Mouse (Mus musculus) heart, postnatal 14 days (tissue): ENCODE measurements around the gene Adamts5. TPM values are rescaled to one million over a fixed set of nuclear protein-coding genes. Genes with fewer than 3 reads are reported as not detected.
A peak's percentile ranks its signal among the peaks of the same experiment; 100 is the strongest.

Source experiments
- DNase-seq, 2 experiments: peaks; one replicate each; pipeline ENCODE4 v3.0.0; 2021 to 2022
- intact Hi-C: fragments of 180-260 bp; cut with DNase I; formaldehyde crosslinking; loops from one replicate; pipeline ENCODE4 v1.15.1; 2025
- long read RNA-seq, 2 experiments: library from polyadenylated mRNA; stranded (forward); transcript quantifications; one replicate each; pipeline ENCODE4 v2.0.0; 2021
- total RNA-seq, 2 experiments: library from RNA; stranded (reverse); gene quantifications; 2 replicates each; pipeline ENCODE4 v1.2.3; 2021

Adamts5 gene
- total RNA-seq: 10 to 100 TPM; 13.5 to 15.5 TPM
- long read RNA-seq, experiment 1, full-length matches to known transcripts: 8 of 10 reads
- long read RNA-seq, experiment 1, partial matches to known transcripts: 1 of 10 reads
- long read RNA-seq, experiment 1, other reads (novel, unspliced or antisense): 1 of 10 reads
- long read RNA-seq, experiment 2, full-length matches to known transcripts: 7 of 10 reads
- long read RNA-seq, experiment 2, partial matches to known transcripts: 1 of 10 reads
- long read RNA-seq, experiment 2, other reads (novel, unspliced or antisense): 2 of 10 reads

DNA sequence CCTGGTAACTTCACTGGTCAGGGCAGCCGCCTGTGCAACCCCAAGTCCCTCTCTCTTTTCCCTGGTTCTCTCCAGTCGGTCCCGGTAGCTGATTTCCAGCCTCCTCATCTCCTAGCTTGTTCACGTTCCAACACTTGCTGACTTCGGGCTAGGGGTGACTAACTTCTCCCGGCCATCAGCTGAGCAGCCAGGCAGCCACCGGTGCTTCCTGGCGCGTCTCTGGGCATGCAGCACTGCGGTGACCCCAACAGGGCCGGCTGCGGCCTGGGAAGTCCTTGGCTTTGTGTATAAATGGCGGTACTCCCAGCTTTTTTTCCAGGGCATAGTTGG is at the start of gene Adamts5:
Adamts5 (minus strand) TSS at position 248 of the 330 bp plus-strand sequence.
- peak; percentile 31 to 44 for DNase-seq
- intact Hi-C loops: loop anchor here (5.0 kb wide), 3 partner anchors 79 to 401 kb away; no protein-coding TSS in a partner anchor

DNA sequence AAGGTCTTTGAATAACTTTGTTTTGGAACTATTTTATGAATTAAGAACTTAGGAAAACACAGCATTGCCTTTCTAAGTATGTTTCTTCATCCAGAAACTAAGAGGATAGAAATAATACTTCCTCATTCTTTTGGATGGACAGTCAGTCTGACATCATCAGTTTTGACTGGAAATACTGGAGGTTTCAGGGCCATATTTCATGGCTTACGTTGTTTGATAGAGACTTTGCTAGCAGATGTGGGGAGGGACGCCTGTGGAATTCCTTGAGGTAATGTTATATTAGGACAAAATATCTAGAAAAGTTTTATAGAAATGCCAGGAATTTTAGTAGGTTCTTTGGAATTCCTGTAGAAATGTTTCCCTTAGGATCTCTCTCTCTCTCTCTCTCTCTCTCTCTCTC is 48.7 kb upstream of the Adamts5 start:
- intact Hi-C loops: no loop called here
- no peak for DNase-seq

DNA sequence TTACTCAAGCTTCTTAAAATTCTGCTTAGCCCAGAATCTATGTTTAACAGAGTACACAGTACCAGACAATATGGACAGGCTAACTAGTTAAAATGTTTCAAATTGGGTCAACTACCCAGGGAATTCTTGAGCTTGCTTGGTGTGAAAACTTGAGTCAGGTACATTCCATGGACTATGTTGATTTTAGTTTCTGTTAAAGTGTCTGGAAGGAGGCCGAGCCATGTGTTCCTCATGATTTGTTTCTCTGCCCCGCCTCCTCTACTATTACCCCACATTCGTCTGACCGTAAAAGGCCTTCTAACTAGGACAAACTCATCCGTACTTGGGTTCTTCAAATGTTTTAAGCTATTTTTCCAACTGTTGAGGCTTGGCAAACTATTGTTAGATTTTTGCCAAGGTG is 24.4 kb upstream of the Adamts5 start:
- DNase-seq: no peak
- intact Hi-C loops: no loop called here

DNA sequence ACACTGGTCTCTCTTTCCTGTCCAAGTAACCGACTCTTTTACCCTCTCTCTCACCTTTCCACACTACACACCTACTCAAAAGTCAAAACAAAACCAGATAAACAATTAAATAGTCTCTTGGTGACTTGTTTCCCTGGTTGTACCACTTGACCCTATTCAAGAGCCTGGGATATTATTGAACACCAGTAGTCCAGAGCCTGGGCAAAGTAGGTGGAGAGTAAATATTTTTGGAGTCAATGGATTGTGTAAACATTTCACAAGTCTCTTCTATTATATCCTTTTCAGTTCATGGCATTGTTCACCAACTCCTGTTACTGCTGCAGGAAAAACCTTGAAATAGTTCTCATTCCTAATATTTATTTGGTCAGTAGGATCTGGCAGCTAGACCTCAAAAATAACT is 20.8 kb upstream of the Adamts5 start:
- intact Hi-C loops: no loop called here
- no peak for DNase-seq

DNA sequence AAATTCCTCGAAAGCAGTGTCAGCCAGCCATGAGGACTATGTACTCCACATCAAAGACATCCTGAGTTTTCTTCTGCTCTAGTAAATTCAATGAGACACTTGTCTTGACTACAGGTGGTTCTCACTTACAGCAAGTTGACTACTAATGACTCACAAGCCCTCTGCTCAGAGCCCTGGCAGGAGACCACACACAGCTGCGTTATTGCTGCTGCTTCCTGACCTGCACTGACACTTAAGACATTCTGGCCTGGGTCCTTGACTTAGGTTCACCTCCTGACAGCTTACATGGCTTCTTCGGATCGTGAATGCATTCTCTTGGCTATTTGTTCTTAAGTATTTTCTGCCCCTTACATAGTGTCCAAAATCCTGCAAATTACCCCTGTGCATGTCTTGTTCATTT is 18.5 kb upstream of the Adamts5 start:
- DNase-seq: no peak
- intact Hi-C loops: no loop called here

DNA sequence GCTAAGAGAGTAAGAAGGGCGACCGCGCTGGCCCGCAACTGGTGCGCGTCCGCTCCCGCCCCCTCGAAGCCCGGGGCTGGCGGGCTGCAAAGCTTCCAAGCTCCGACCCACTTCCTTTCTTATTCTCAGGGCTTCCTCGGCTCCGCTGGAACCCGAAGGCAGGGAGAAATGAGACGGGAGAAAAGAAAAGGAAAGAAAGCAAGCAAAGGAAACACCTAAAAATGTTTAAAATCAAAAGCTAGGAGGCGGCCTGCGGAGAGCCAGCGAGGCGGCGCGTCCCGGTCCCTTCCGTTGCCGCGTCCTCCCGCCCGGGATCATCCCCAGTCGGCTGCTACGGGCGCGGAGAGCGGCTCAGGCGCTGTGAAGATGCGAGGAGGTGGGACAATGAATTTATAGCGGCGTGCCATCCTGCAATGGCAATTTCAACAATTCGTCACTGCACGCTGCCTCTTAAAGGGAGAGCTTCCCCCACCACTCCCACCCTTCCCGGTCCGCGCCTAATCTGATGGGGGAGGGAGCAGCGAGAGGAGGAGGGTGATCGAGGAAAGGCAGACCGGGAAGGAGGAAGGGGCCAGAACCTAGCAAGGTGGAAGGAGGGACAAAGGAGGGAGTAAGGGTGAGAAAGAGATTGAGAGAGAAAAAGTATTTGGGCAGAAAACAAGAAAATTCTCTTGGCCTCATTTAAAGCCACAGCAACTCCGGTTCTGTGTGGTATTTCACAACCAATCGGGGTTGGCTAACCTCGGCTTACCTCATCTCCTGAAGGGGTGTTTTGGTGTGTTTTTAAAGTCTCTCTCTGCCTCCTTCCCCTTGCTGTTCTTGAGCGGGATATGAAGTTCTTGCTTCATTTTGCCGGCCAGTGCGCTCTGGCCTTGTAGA is 687 bp downstream of the Adamts5 start:
- DNase-seq: peak; percentile 70 to 71
- intact Hi-C loops: loop anchor here (5.0 kb wide), 3 partner anchors 79 to 401 kb away; no protein-coding TSS in a partner anchor

DNA sequence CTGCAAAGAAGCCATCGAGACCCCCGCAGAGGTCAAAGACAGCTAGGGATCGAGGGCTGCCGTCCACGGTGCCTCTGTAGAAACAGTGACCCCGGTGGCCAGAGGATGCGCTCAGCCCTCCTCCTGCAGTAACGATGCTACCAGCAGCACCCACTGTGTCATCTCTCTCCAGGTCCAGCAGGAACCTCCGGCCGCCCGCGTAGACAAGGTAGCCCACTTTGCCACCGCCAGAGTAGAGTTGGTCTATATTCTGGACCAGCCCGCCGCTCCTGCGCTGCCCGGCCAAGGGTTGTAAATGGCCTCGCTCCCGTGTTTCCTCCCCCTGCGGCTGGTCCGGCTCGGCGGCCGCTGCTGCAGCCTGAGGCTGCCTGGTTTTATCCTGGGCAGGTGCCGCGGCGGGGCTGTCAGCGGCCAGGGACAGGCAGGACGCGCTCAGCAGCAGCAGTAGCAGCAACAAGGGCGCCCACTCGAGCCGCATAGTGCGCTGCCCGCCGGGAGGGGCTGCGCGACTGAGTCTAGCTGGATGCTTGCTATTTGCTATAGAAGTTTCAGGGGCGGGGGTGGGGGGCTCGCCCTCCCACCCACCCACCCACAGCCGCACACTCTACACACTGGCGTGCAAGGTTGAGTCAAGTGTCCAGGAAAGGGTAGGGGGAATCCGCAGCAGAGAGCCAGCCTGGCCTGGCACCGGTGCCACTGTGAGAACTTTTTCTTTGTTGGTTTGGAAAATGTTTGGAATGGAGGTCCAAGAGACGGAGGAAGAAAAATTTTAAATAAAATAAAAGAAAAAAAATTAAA is 1.6 kb downstream of the Adamts5 start:
- peak; percentile 54 to 61 for DNase-seq
- intact Hi-C loops: loop anchor here (5.0 to 10.0 kb wide), 4 partner anchors 78 to 1345 kb away; no protein-coding TSS in a partner anchor

DNA sequence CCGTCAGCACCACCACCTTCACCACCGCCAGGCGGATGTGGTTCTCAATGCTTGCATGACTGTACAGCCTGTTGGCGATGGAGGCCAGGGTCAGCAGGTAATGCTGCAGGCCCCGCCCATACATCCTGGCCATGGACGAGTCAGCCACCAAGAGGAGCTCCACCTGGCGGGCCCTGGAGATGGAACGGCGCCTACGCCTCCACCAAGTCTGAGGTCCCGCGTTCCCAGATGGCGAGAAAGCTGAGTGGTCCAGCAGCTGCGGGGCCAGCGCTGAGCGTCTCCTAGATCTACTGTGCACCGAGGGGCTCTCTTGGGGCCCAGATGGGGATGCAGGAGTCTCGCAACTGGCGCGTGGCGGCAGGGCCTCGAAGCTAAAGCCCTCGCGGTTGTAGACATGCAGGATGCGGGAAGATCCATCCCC is 2.3 kb downstream of the Adamts5 start:
- intact Hi-C loops: loop anchor here (10.0 kb wide), 1 partner anchor 1345 kb away; no protein-coding TSS in a partner anchor
- peak; percentile 44 to 50 for DNase-seq

DNA sequence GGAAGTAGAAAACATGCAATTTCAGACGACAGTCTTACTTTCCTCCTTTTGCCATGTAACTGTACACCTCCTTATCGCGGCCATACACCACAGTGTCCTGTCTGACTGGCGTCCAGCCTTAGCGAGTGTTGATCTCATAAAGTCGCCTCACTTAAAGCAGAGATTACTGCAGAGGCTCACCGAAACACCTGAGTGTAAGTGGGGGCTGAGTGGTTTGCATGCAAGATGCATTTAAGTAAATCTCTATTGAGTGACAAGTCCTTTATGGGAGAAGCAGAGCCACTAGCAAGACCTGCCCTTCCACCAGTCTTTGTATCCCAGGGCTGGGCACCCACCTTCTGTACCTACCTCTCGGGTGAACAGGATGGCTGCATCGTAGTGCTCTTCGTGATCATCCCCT is 2.8 kb downstream of the Adamts5 start:
- intact Hi-C loops: loop anchor here (10.0 kb wide), 1 partner anchor 1346 kb away; no protein-coding TSS in a partner anchor
- DNase-seq: peak in 1 of 2 experiments; percentile 21

DNA sequence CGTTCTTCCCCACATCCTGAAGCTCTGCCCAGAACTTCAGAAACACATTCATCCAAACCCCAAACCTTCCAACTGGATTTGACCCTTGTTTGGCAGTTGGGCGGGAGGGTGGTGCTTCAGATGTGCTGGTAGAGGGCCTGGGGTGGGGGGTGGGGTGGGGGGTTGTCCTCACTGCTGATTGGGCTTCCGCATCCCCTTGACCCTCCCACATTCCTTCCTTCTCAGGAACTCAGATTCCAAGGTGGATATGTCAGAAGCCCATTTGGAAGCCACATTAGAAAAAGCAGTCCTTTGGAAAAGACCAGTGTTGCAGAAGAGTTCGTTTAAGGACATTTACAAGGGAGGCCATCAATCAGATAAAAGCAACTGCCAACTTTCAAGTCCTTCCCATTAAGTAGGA is 3.2 kb downstream of the Adamts5 start:
- peak; percentile 36 to 51 for DNase-seq
- intact Hi-C loops: loop anchor here (10.0 kb wide), 1 partner anchor 1346 kb away; no protein-coding TSS in a partner anchor

DNA sequence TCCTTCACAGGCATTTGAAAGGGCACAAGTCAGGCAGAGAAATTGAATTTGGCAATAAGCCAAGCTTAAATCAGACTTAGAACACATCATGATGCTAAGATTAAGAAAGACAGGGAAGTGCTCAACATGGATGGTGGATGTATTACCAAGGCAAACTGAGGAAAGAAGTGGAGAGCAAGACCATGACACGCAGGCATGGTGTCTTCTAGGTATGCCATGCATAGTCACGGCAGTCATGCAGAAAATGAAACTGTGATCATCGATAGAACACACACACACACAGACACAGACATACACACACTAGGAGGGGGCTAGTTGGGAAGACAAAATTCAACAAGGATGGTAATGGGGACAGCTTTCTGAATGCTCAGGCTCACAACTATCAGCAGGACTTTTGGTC is 3.8 kb downstream of the Adamts5 start:
- DNase-seq: no peak
- intact Hi-C loops: loop anchor here (10.0 kb wide), 1 partner anchor 1347 kb away; no protein-coding TSS in a partner anchor

DNA sequence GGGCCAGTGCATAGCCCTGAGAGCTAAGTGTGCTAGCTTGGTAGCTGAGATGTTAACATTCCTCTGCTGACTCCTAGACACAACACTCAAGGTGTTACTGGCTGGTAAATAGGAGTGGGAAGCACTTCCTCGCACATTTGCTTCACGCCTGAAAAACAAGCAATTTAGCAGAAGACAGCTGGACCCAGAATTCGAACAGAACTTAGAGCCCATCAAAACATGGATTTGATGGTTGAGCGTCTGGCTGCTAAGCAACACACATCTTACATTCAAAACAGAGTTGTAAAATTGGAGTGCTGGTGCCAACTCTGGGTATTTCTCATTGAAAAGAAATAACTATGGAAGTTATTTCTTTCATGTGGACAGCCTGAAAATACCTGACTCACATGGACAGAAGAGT is 5.7 kb downstream of the Adamts5 start:
- no peak for DNase-seq
- intact Hi-C loops: loop anchor here (10.0 kb wide), 1 partner anchor 1349 kb away; no protein-coding TSS in a partner anchor

DNA sequence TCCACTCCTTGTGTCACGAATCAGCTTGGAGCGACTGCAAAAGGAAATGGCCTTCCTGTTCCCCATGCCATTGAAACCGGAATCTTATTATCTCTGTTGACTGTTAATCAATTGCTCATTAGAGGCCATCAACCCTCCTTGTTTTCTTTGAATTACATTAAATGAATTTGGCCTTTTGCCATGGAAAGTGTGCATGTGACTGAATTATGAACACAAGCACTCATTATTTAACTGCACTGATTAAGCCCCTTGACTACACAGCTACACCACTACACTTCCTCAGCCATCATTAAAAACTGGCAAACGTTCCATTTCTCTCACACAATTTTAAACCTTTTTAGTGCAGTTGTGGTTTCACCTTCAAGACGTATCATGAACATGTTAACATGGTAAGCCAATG is 11.8 kb downstream of the Adamts5 start:
- intact Hi-C loops: loop anchor here (10.0 kb wide), 1 partner anchor 1355 kb away; no protein-coding TSS in a partner anchor
- no peak for DNase-seq

DNA sequence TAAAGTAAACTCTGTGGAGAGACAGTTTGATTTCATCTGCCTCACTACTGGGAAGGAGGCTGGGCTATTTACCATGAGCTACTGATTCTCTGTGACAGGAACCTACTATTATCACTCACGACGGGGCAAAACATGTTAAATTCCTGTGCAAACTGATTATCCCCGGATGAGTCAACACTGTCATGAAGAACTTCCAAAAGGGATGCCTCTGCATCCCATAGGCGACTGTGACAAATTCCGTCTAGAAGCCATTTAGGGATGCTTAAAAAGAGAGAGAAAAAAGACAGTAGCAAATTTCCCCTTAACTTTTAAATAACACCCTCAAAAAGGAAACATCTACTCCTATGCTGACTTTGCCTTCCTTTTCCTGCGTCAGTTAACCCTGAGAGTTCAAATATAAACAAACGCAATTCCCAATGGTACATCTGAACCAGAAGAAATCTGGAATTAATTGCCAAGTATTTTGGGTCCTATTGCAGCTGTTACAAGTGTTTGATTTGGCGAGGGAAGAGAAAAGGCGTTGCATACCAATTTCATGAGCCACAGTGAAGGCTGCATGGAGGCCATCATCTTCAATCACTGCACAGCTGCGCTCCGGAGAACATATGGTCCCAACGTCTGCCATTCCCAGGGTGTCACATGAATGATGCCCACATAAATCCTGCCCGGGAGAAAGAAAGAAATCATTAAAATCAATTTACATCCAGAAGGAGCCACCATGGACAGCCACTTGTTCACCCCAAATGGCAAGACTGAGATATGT is 14.2 kb downstream of the Adamts5 start:
- peak in 1 of 2 experiments; percentile 12 for DNase-seq
- intact Hi-C loops: no loop called here

DNA sequence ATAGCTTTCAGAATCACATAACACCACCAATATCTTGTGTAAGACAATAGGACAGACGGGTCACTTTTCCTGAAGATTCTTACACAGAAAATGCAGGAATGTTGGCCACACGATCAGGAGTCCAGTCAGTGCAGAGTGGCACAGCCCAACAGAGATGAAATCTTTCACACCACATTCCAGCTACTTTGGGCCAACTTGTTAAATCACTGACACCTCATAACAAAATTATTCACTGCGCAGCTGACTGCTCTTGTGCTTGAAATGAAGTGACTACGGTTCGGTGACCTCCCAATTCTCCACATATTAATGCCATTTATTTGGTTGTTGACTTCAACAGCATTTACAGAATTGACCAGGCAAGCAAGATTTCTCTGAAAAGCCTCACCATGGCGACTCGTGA is 22.6 kb downstream of the Adamts5 start:
- intact Hi-C loops: no loop called here
- no peak for DNase-seq

DNA sequence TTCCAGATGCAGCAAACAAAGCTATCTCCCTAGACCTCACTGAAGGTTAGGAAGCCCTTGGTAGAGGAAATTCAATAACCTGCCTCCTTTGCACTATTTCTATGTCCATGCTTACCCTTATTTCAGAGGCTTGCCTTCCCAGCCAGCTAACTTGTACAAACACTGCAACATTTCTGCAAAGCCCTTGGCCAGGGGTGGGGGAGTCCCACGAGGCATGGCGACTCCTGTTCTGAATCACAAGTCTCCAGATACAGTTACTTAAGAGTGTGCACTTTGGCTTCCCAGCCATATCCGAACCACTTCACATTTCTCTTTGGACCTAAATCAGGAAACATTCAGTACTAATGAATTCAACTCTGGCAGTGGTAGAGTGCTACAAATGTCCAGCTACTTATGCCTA is 27.5 kb downstream of the Adamts5 start:
- intact Hi-C loops: no loop called here
- peak in 1 of 2 experiments; percentile 35 for DNase-seq

DNA sequence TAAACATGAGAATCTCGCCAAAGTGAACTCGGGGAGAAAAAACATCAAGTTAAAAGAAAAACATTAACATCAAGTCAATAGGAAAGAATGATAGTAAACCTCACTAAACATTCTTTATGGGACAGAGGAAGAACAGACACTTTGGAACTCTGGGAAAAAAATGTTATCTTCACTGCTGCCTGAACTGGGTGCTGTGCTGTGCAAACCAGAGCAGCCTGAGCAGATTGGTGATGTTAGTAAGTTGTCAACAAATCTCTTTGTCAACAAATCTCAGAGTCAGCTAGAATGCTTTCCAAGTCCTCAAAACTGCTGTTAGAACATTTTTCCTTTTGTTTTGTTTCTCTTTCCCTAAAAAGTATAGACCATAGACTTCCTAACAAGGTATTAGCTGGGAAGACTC is 29.7 kb downstream of the Adamts5 start:
- intact Hi-C loops: no loop called here
- no peak for DNase-seq

DNA sequence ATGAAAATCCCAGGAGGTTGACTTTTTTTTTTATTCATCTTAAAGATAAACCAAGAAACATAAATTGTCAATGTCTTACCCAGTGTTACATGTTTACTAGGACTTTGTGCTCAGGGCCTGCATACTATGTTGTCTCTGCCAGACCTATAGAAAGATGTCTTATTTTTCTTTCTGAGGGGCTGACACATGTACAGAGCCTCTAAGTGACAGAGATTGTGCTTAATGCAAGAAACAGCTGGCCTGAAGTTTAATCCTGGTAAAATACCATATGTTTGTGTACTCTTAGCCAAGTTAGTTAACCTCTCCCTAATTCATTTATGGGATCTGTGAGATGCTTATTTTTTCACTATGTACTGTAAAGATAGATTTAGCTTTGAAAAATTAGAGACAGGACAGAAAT is 30.4 kb downstream of the Adamts5 start:
- intact Hi-C loops: no loop called here
- no peak for DNase-seq

DNA sequence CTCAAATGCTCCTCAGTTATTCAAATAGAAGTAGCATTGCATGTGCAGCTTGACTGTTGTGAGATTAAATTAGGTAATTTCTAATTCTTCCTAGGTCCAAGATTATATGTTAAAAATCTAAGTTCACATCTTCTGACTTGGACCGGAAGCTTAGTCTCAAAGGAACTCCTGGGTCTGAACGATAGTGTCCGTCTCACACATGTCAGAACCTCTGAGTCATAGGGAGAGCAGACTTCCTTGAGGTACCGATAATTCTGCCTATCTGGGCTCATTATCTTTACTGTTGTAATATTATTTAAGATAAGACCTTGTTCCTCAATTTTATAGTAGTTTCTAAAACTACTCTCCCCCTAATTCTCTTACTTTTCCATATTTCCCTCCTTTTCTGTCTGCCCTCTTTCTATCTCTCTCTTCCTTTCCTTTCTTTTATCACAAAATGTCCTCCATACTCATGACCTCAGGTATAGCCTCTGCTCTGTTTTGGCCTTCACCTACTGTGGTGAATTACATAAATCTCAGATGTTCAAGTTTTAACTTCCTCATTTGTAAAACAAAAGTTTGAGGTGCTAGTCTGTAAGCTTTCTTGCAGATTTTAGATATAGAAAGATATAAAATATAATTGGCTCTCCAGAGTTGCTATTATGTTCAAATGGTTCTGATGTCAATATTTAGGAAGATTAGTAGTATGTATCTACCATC is 36.8 kb downstream of the Adamts5 start:
- intact Hi-C loops: no loop called here
- DNase-seq: no peak
